Mouse (Mus musculus): Measurements from ENCODE around the gene Lrrc9. TPM values are rescaled to one million over a fixed set of nuclear protein-coding genes. Genes with fewer than 3 reads are reported as not detected.

Gene Lrrc9
- total and polyA plus RNA-seq, 3 experiments = not detected

DNA sequence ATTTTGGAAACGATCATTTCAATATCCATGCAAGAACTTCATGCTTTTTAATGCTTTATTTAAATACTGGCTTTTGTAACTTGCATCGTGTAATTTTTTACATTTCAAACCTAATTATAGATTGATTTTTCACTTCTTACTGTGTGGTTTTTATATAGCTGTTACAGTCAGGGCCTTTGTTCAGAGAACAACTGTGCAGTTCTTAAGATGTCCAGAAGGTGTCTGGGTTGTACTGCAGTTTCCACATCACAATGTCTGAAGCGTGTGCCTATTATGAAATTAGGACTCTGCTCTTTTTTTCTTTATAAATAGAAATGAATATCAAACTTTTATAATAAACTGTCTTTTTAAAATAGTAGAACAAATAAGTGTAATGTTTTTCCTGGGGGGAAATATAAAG lies 73.8 kb downstream of the Lrrc9 start:
- peak; percentile 50 for DNase-seq (ENCODE audit: low read depth, low spot score)
- no peak overlapping the region for H3K4me3 ChIP-seq (ENCODE audit: control insufficient read depth in 1 of 2, insufficient read depth in 1 of 2, low read depth in 2 of 2, low read length in 2 of 2)
- no peaks in the 10 kb centered on the region for H3K4me1 ChIP-seq (ENCODE audit: control insufficient read depth in 1 of 2, insufficient read depth in 2 of 2, low read length in 2 of 2)

DNA sequence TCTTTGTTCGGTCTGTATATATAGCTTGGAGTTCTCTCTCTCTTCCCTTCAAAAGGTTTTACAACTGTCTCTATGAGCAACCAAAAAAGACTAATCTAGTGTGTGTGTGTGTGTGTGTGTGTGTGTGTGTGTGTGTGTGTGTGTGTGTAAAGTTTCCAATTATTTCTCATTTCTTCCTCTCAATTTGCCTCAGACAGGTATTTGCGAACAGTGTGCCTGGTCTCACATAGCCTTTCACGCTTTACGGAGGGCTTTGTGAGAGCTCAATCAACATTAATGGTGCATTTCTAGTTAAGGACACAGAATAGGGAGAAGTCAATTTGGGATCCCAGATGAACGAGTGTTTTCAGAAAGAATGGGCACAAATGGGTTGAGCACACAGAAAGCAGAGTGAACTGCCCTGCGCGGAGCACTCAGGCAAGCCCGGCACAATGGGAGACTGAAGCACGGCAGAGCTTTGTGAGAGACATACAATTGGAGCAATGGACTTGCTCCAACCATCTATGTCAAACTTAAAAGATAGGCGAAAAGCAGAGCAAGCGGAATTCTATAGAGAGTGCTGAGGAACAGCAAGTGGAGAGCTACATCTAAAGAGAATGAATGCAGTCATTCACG lies 76.6 kb downstream of the Lrrc9 start:
- no peaks in the 10 kb centered on the region for H3K36me3 ChIP-seq (ENCODE audit: control insufficient read depth in 1 of 2, insufficient read depth in 2 of 2, low read length in 2 of 2)
- no peak overlapping the region for H3K9ac ChIP-seq (ENCODE audit: control insufficient read depth, low read depth, low read length, poor library complexity, severe bottlenecking)
- H3K4me1 ChIP-seq (ENCODE audit: control insufficient read depth in 1 of 2, insufficient read depth in 2 of 2, low read length in 2 of 2) = no peaks in the 10 kb centered on the region
- TF ChIP-seq CHD2 (IDR thresholded peaks at IDR 0.05; ENCODE audit: low read length) = no peak
- no peak for TF ChIP-seq TBP (IDR thresholded peaks at IDR 0.05; ENCODE audit: low read depth, low read length)
- no peak for TF ChIP-seq ETS1 (IDR thresholded peaks at IDR 0.05; ENCODE audit: low read depth, low read length)
- TF ChIP-seq ELF1 (IDR thresholded peaks at IDR 0.05; ENCODE audit: low read depth, low read length) = no peak
- TF ChIP-seq JUND (IDR thresholded peaks at IDR 0.05; ENCODE audit: low read depth, low read length) = no peak
- TF ChIP-seq E2F4 (IDR thresholded peaks at IDR 0.05; ENCODE audit: borderline replicate concordance, low read depth, low read length) = no peak
- TF ChIP-seq EP300 (IDR thresholded peaks at IDR 0.05; ENCODE audit: low read depth in 1 of 2, low read length in 2 of 2) = no peak
- TF ChIP-seq USF2 (IDR thresholded peaks at IDR 0.05; ENCODE audit: borderline replicate concordance in 1 of 2, insufficient read depth in 1 of 2, low read depth in 1 of 2, low read length in 2 of 2) = no peak
- no peak for TF ChIP-seq KAT2A (conservative IDR thresholded peaks at IDR 0.05; ENCODE audit: low read depth, low read length)
- TF ChIP-seq ZC3H11A (IDR thresholded peaks at IDR 0.05; ENCODE audit: low read depth, low read length) = no peak
- TF ChIP-seq GATA1 (IDR thresholded peaks at IDR 0.05; ENCODE audit: low read depth, low read length) = no peak
- no peak for TF ChIP-seq RCOR1 (IDR thresholded peaks at IDR 0.05; ENCODE audit: low read depth, low read length)
- TF ChIP-seq MYB (IDR thresholded peaks at IDR 0.05; ENCODE audit: low read depth, low read length) = no peak
- TF ChIP-seq MYC (IDR thresholded peaks at IDR 0.05; ENCODE audit: low read depth, low read length) = no peak
- no peak for TF ChIP-seq GABPA (IDR thresholded peaks at IDR 0.05; ENCODE audit: low read depth, low read length)
- H3K79me2 ChIP-seq (ENCODE audit: control insufficient read depth, insufficient read depth, low read length, poor library complexity) = no peaks in the 10 kb centered on the region
- H3K4me3 ChIP-seq (ENCODE audit: control insufficient read depth in 1 of 2, insufficient read depth in 1 of 2, low read depth in 2 of 2, low read length in 2 of 2) = no peak overlapping the region
- H3K27me3 ChIP-seq (ENCODE audit: control insufficient read depth in 1 of 2, insufficient read depth in 2 of 2, low read length in 2 of 2) = peaks cover 0 to 3% of the 10 kb centered on the region in 2 experiments; a peak in 2 of 4 replicates
- DNase-seq (ENCODE audit: low read depth, low spot score) = no peak
- no peak overlapping the region for H3K27ac ChIP-seq (ENCODE audit: control insufficient read depth, low read depth, low read length)
- H3K9me3 ChIP-seq (replicated peaks; ENCODE audit: insufficient read depth, low read length) = no peaks in the 10 kb centered on the region

More for the DNA sequence above, 73.8 kb downstream of the Lrrc9 start:
- H3K9ac ChIP-seq (ENCODE audit: control insufficient read depth, low read depth, low read length, poor library complexity, severe bottlenecking) = no peak overlapping the region
- H3K27me3 ChIP-seq (ENCODE audit: control insufficient read depth in 1 of 2, insufficient read depth in 2 of 2, low read length in 2 of 2) = peaks cover 2 to 8% of the 10 kb centered on the region in 2 experiments; a peak in 3 of 4 replicates
- no peaks in the 10 kb centered on the region for H3K79me2 ChIP-seq (ENCODE audit: control insufficient read depth, insufficient read depth, low read length, poor library complexity)
- no peak overlapping the region for H3K27ac ChIP-seq (ENCODE audit: control insufficient read depth, low read depth, low read length)
- H3K9me3 ChIP-seq (replicated peaks; ENCODE audit: insufficient read depth, low read length) = no peaks in the 10 kb centered on the region
- H3K36me3 ChIP-seq (ENCODE audit: control insufficient read depth in 1 of 2, insufficient read depth in 2 of 2, low read length in 2 of 2) = no peaks in the 10 kb centered on the region
- TF ChIP-seq TCF12 (IDR thresholded peaks at IDR 0.05; ENCODE audit: low read depth, low read length) (no peak), ELF1 (IDR thresholded peaks at IDR 0.05; ENCODE audit: low read depth, low read length) (no peak), CHD1 (IDR thresholded peaks at IDR 0.05; ENCODE audit: low read depth, low read length) (no peak), RAD21 (IDR thresholded peaks at IDR 0.05; ENCODE audit: low read depth, low read length) (peak; percentile 82), HCFC1 (IDR thresholded peaks at IDR 0.05; ENCODE audit: low read depth, low read length) (no peak), CTCF (IDR thresholded peaks at IDR 0.05 in 2 of 3, conservative IDR thresholded peaks at IDR 0.05 in 1 of 3; ENCODE audit: control insufficient read depth in 1 of 3, insufficient read depth in 1 of 3, low read depth in 2 of 3, low read length in 3 of 3, poor library complexity in 1 of 3, severe bottlenecking in 1 of 3) (peak; percentile 9 to 73 (median 26); a peak in 4 of 6 replicates), ZC3H11A (IDR thresholded peaks at IDR 0.05; ENCODE audit: low read depth, low read length) (peak; percentile 62), TBP (IDR thresholded peaks at IDR 0.05; ENCODE audit: low read depth, low read length) (no peak), MAX (IDR thresholded peaks at IDR 0.05; ENCODE audit: low read length) (no peak), MXI1 (IDR thresholded peaks at IDR 0.05; ENCODE audit: low read depth, low read length) (no peak), GABPA (IDR thresholded peaks at IDR 0.05; ENCODE audit: low read depth, low read length) (no peak), POLR2AphosphoS5 (IDR thresholded peaks at IDR 0.05; ENCODE audit: borderline replicate concordance, low read depth, low read length) (no peak), NRF1 (IDR thresholded peaks at IDR 0.05; ENCODE audit: insufficient read depth, low read depth, low read length, poor library complexity, severe bottlenecking) (no peak), MAZ (IDR thresholded peaks at IDR 0.05; ENCODE audit: low read depth, low read length) (no peak), SMC3 (IDR thresholded peaks at IDR 0.05; ENCODE audit: low read depth, low read length) (peak; percentile 85), MAFK (IDR thresholded peaks at IDR 0.05; ENCODE audit: borderline replicate concordance, low read depth, low read length) (no peak), MYB (IDR thresholded peaks at IDR 0.05; ENCODE audit: low read depth, low read length) (no peak), ZMIZ1 (IDR thresholded peaks at IDR 0.05; ENCODE audit: low read depth, low read length) (no peak)
